Mouse (Mus musculus) hindbrain, embryonic 11.5 days (tissue): ENCODE data around the gene Top3b. TPM values are rescaled to one million over a fixed set of nuclear protein-coding genes. Genes with fewer than 3 reads are reported as not detected.
A peak's percentile ranks its signal among the peaks of the same experiment; 100 is the strongest.

Source experiments
- ATAC-seq: fragments of 200-750 bp; cut with Nextera tagmentation; 2 replicates; pipeline ENCODE4 v1.8.0; 2017; ENCODE audit warnings: mild to moderate bottlenecking, moderate TSS enrichment, moderate library complexity; ENCODE audit not compliant: low FRiP score
- DNase-seq: peaks from one replicate; pipeline ENCODE4 v3.0.0-alpha.2; 2015; ENCODE audit warnings: low spot score
- H3K27ac ChIP-seq: fragments of 300-500 bp; sonication (generic); 2 replicates; pipeline ENCODE4 v1.5.1; 2014; ENCODE audit warnings: mild to moderate bottlenecking, low read depth, low read length
- H3K27me3 ChIP-seq: fragments of 300-500 bp; sonication (generic); 2 replicates; pipeline ENCODE4 v1.6.1; 2014; ENCODE audit warnings: mild to moderate bottlenecking, low read length, moderate library complexity, mixed read lengths; ENCODE audit not compliant: control insufficient read depth, insufficient read depth
- H3K36me3 ChIP-seq: fragments of 300-500 bp; sonication (generic); 2 replicates; pipeline ENCODE4 v1.6.1; 2014; ENCODE audit warnings: mild to moderate bottlenecking, low read length, moderate library complexity, mixed read lengths; ENCODE audit not compliant: control insufficient read depth, insufficient read depth
- H3K4me1 ChIP-seq: fragments of 300-500 bp; sonication (generic); replicated peaks from 2 replicates; pipeline ENCODE4 v1.6.1; 2014; ENCODE audit warnings: low read length, mixed read lengths; ENCODE audit not compliant: control insufficient read depth, insufficient read depth
- H3K4me2 ChIP-seq: fragments of 300-500 bp; sonication (generic); replicated peaks from 2 replicates; pipeline ENCODE4 v1.6.1; 2014; ENCODE audit warnings: mild to moderate bottlenecking, low read depth, low read length
- H3K4me3 ChIP-seq: fragments of 300-500 bp; sonication (generic); 2 replicates; pipeline ENCODE4 v1.5.1; 2014; ENCODE audit warnings: low read depth, low read length
- H3K9ac ChIP-seq: fragments of 300-500 bp; sonication (generic); 2 replicates; pipeline ENCODE4 v1.6.1; 2014; ENCODE audit warnings: low read depth, low read length
- H3K9me3 ChIP-seq: fragments of 300-500 bp; sonication (generic); 2 replicates; pipeline ENCODE4 v1.6.1; 2016; ENCODE audit warnings: low read length; ENCODE audit not compliant: control insufficient read depth
- WGBS: fragments of 180-500 bp; shearing (Covaris S2); extraction: QIAGEN DNeasy Blood & Tissue Kit; methylation state at CpG from one replicate; pipeline ENCODE4 v1.1.7; 2014; 5-methylcytosine and 5-hydroxymethylcytosine counted together
- polyA plus RNA-seq: library from polyadenylated mRNA; unstranded; fragments of >200 nt; fragmentation: Nextera tagmentation; extraction: Ambion mirVana; gene quantifications from 2 replicates; pipeline ENCODE4 v1.2.1, GENCODE M21; 2014

Gene Top3b
- 56.9 and 57.9 TPM in 2 replicates for polyA plus RNA-seq

DNA sequence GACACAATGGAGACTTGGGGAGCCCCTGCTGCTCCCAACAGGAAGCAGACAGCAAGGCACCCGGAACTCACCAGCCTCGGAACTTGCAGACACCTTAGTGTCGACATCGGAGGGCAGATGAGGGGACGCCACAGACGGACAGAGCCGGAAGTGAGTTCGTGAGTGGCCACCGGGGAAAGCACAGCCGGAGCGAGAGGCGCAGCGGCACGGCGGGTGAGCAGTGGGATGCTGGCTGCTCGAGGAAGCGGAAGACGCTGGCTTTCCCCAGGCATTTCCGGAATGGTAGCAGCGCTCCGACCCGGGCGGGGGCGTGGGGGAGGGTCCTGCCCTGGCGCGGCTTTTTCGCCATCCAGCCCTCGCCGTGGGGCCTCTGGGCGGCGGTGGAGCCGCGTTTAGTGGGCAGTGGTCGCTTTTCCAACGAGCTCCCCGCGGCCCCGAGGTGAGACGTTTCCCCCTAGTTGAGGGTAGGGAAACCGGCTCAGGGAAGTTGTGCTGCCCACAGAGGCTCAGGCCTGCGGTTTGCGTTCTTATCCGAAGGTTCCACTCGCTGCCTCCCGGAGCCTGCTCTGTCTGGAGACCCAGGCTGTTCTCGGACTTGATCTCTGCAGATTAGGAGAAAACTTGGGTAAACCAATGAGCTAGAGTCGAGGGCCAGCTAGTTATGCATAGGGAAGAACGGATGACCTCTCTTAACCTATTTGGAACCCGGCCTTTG is at the start of gene Top3b, which contains the start of gene Vpreb1:
Gene Top3b, plus strand, starts transcription at position 120 of the 715 bp plus-strand sequence.
Gene Vpreb1, minus strand, starts transcription at position 227 of the 715 bp plus-strand sequence.
- Histone ChIP-seq H3K27ac (peak within 1 kb of the TSS; percentile 93), H3K4me2 (peak within 1 kb of the TSS; percentile 66), H3K9me3 (no peaks in the 10 kb centered on the region), H3K27me3 (no peaks in the 10 kb centered on the region), H3K36me3 (no peaks in the 10 kb centered on the region), H3K9ac (peak within 1 kb of the TSS; percentile 90), H3K4me1 (no peaks in the 10 kb centered on the region), H3K4me3 (peak within 1 kb of the TSS; percentile 74)
- peak; percentile 93 for DNase-seq
- peak; percentile 98 for ATAC-seq
- 0% methylated on average over 45 of the region's 49 CpGs for WGBS

DNA sequence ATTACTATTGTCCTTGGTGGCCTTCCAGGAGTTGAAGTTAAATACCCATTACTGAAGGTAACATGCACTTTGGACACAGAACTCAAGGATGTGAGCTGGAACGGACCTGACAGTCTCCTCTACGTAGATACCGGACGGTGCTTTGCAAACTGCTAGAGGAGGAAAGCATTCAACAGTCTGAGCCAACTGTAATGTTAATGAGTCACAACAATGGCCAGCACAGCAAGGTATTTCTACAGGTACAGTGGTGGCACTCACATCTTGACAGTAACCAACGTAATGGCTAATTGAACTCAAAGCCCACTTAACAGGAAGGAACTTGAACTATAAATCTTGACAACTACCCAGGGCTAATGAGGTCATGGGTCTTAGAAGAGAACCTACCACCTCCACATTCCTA is 45.1 kb upstream of the Top3b start:
- H3K27ac ChIP-seq = no peak overlapping the region
- H3K27me3 ChIP-seq = no peaks in the 10 kb centered on the region
- no peak overlapping the region for H3K4me2 ChIP-seq
- H3K9me3 ChIP-seq = no peaks in the 10 kb centered on the region
- no peaks in the 10 kb centered on the region; the same call in 1 of the 2 replicates for H3K4me1 ChIP-seq
- ATAC-seq (no peak), DNase-seq (no peak)
- H3K36me3 ChIP-seq = no peaks in the 10 kb centered on the region
- H3K9ac ChIP-seq = no peak overlapping the region
- WGBS = 45% methylated on average over 5 of the region's 5 CpGs
- no peak overlapping the region for H3K4me3 ChIP-seq

DNA sequence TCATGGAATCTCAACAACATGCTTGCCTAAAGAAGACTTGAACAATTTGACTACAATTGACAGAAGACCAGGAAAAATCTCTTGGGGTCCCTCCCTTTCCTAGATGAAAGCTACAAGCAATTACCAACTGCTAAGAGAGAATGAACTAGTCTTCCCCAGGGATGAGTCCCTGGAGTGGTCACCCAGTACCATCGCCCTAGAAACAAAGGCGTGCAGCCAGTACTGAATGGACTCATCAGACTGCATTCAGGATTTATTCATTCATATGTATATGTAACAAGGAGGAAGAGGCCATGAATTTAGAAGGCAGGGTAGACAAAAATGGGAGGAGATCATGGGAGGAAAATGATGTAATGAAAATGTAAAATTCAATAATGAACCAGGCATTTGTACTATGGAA is 44.3 kb upstream of the Top3b start:
- no peak overlapping the region for H3K27ac ChIP-seq
- H3K36me3 ChIP-seq = no peaks in the 10 kb centered on the region
- H3K4me1 ChIP-seq = no peaks in the 10 kb centered on the region; the same call in 1 of the 2 replicates
- H3K4me3 ChIP-seq = no peak overlapping the region
- no peak for ATAC-seq
- DNase-seq = no peak
- no peak overlapping the region for H3K9ac ChIP-seq
- WGBS = 74% methylated on average over 2 of the region's 2 CpGs
- no peaks in the 10 kb centered on the region for H3K9me3 ChIP-seq
- H3K27me3 ChIP-seq = no peaks in the 10 kb centered on the region
- no peak overlapping the region for H3K4me2 ChIP-seq

GRCm38 (mm10) chr16:16828757-16829615 is 41.5 kb upstream of the Top3b start, which contains the start of gene Spag6l:
Gene Spag6l (minus strand): TSS chr16:16829456.
- peak; percentile 93 for ATAC-seq
- WGBS = 8% methylated on average over 33 of the region's 33 CpGs

GRCm38 (mm10) chr16:16829671-16830070 is 40.9 kb upstream of the Top3b start:
- H3K27me3 ChIP-seq = no peaks in the 10 kb centered on the region
- no peaks in the 10 kb centered on the region for H3K9me3 ChIP-seq
- WGBS = 92% methylated on average over 3 of the region's 3 CpGs

More at GRCm38 (mm10) chr16:16828757-16829615, 41.5 kb upstream of the Top3b start, which contains the start of gene Spag6l:
- peak within 1 kb of the TSS; percentile 47; the same call in 1 of the 2 replicates for H3K9ac ChIP-seq
- peak within 1 kb of the TSS; percentile 68 for H3K4me2 ChIP-seq
- H3K4me1 ChIP-seq = no peaks in the 10 kb centered on the region; the same call in 1 of the 2 replicates
- no peaks in the 10 kb centered on the region for H3K27me3 ChIP-seq
- H3K27ac ChIP-seq = no peak within 1 kb of the TSS
- H3K4me3 ChIP-seq = peak within 1 kb of the TSS; percentile 44
- peak; percentile 79 for DNase-seq
- no peaks in the 10 kb centered on the region for H3K36me3 ChIP-seq
- H3K9me3 ChIP-seq = no peaks in the 10 kb centered on the region

DNA sequence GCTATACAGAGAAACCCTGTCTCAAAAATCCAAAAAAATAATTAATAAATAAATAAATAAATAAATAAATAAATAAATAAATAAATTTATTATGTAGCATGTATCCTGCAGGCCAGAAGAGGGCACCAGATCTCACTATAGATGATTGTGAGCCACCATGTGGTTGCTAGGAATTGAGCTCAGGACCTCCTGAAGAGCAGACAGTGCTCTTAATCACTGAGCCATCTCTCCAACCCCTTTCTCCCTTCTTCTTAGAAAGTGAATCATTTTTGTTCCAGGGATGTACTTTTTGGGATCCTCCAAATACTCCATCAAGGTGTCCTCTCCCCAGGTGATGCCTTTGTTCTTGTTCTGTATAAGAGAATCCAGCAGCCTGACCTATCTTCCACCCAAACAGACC is 21.3 kb upstream of the Top3b start:
- Histone ChIP-seq H3K4me3 (no peak overlapping the region), H3K9ac (no peak overlapping the region), H3K27ac (no peak overlapping the region), H3K4me1 (no peaks in the 10 kb centered on the region), H3K27me3 (no peaks in the 10 kb centered on the region), H3K9me3 (no peaks in the 10 kb centered on the region), H3K36me3 (no peaks in the 10 kb centered on the region), H3K4me2 (no peak overlapping the region)
- DNase-seq (no peak), ATAC-seq (no peak)

More at GRCm38 (mm10) chr16:16829671-16830070, 40.9 kb upstream of the Top3b start:
- Histone ChIP-seq H3K9ac (no peak overlapping the region), H3K4me3 (no peak overlapping the region), H3K36me3 (no peaks in the 10 kb centered on the region), H3K4me1 (no peaks in the 10 kb centered on the region; the same call in 1 of the 2 replicates), H3K4me2 (no peak overlapping the region), H3K27ac (no peak overlapping the region)
- DNase-seq (no peak), ATAC-seq (peak; percentile 23)

DNA sequence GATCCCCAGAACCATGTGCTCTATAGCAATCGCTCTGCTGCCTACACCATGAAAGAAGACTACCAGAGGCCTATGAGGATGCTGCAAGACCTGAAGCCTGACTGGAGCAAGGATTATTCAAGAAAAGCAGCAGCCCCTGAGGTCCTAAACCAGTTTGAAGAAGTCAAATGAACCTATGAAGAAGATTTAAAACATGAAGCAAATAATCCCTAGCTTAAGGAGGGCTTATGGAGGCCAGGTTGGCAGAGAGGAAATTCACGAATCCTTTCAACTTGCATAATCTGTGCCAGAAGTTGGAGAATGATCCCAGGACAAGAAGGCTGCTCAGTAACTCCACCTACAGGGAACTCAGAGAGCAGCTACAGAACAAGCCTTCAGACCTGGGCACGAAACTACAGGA is 18.1 kb upstream of the Top3b start:
- H3K9ac ChIP-seq = no peak overlapping the region
- no peak overlapping the region for H3K4me2 ChIP-seq
- ATAC-seq (no peak), DNase-seq (no peak)
- no peaks in the 10 kb centered on the region for H3K27me3 ChIP-seq
- 82% methylated on average over 3 of the region's 3 CpGs for WGBS
- H3K9me3 ChIP-seq = no peaks in the 10 kb centered on the region
- no peaks in the 10 kb centered on the region for H3K36me3 ChIP-seq
- no peaks in the 10 kb centered on the region for H3K4me1 ChIP-seq
- no peak overlapping the region for H3K4me3 ChIP-seq
- no peak overlapping the region for H3K27ac ChIP-seq

GRCm38 (mm10) chr16:16854836-16855235 is 15.7 kb upstream of the Top3b start:
- Histone ChIP-seq H3K4me2 (no peak overlapping the region), H3K9ac (no peak overlapping the region), H3K36me3 (no peaks in the 10 kb centered on the region), H3K4me1 (no peaks in the 10 kb centered on the region), H3K9me3 (no peaks in the 10 kb centered on the region), H3K27ac (no peak overlapping the region), H3K27me3 (no peaks in the 10 kb centered on the region), H3K4me3 (no peak overlapping the region)
- DNase-seq = peak; percentile 45
- ATAC-seq = no peak
- WGBS = 39% methylated on average over 6 of the region's 6 CpGs
